Mouse (Mus musculus) limb, embryonic 11.5 days (tissue): ENCODE results near the gene Stx4a. TPM values are rescaled to one million over a fixed set of nuclear protein-coding genes. Genes with fewer than 3 reads are reported as not detected.
"Not testable (repeated sequence)": the region's sequence is repeated elsewhere in the genome, so short reads cannot be mapped to it uniquely, and the experiment has no call there.

Experiments used
- ATAC-seq: fragments of 200-750 bp; cut with Nextera tagmentation; 2 replicates; pipeline ENCODE4 v1.8.0; 2017; ENCODE audit warnings: low read depth; ENCODE audit not compliant: insufficient number of reproducible peaks, low FRiP score, low TSS enrichment
- DNase-seq: peaks from one replicate; pipeline ENCODE4 v3.0.0-alpha.2; 2015; ENCODE audit warnings: low spot score
- H3K27ac ChIP-seq: fragments of 300-500 bp; sonication (generic); replicated peaks from 2 replicates; pipeline ENCODE4 v1.5.1; 2014; ENCODE audit warnings: low read depth, mild to moderate bottlenecking, low read length
- H3K27me3 ChIP-seq: fragments of 300-500 bp; sonication (generic); 2 replicates; pipeline ENCODE4 v1.6.1; 2014; ENCODE audit warnings: mild to moderate bottlenecking, low read length, mixed read lengths; ENCODE audit not compliant: control insufficient read depth, insufficient read depth
- H3K36me3 ChIP-seq: fragments of 300-500 bp; sonication (generic); 2 replicates; pipeline ENCODE4 v1.6.1; 2014; ENCODE audit warnings: mild to moderate bottlenecking, low read length, moderate library complexity, mixed read lengths; ENCODE audit not compliant: control insufficient read depth, insufficient read depth
- H3K4me1 ChIP-seq: fragments of 300-500 bp; sonication (generic); 2 replicates; pipeline ENCODE4 v1.6.1; 2014; ENCODE audit warnings: low read length, mixed read lengths; ENCODE audit not compliant: control insufficient read depth, insufficient read depth
- H3K4me2 ChIP-seq: fragments of 300-500 bp; sonication (generic); 2 replicates; pipeline ENCODE4 v1.6.1; 2014; ENCODE audit warnings: low read depth, mild to moderate bottlenecking, moderate library complexity; ENCODE audit not compliant: severe bottlenecking
- H3K4me3 ChIP-seq: fragments of 300-500 bp; sonication (generic); 2 replicates; pipeline ENCODE4 v1.5.1; 2014; ENCODE audit warnings: low read depth, low read length
- H3K9ac ChIP-seq: fragments of 300-500 bp; sonication (generic); 2 replicates; pipeline ENCODE4 v1.6.1; 2014; ENCODE audit warnings: mild to moderate bottlenecking, low read length
- H3K9me3 ChIP-seq: fragments of 300-500 bp; sonication (generic); 2 replicates; pipeline ENCODE4 v1.6.1; 2016; ENCODE audit warnings: low read length; ENCODE audit not compliant: control insufficient read depth
- WGBS: fragments of 180-500 bp; shearing (Covaris S2); extraction: QIAGEN DNeasy Blood & Tissue Kit; methylation state at CpG from one replicate; pipeline ENCODE4 v1.1.7; 2014; 5-methylcytosine and 5-hydroxymethylcytosine counted together
- polyA plus RNA-seq: library from polyadenylated mRNA; unstranded; fragments of >200 nt; fragmentation: Nextera tagmentation; extraction: Ambion mirVana; gene quantifications from 2 replicates; pipeline ENCODE4 v1.2.1, GENCODE M21; 2014

The Stx4a gene
- polyA plus RNA-seq, 1 experiment from 2014 or later: 17.3 TPM

GRCm38 (mm10) chr7:127817053-127817452 is 7.0 kb upstream of the Stx4a start:
- Histone ChIP-seq H3K36me3 (no peaks in the 10 kb centered on the region), H3K4me2 (no peak overlapping the region), H3K9me3 (no peaks in the 10 kb centered on the region), H3K4me3 (no peak overlapping the region), H3K4me1 (no peaks in the 10 kb centered on the region), H3K9ac (no peak overlapping the region), H3K27ac (no peak overlapping the region), H3K27me3 (no peaks in the 10 kb centered on the region)
- no peak for ATAC-seq
- WGBS: 82% methylated on average over 7 of the region's 7 CpGs
- DNase-seq: no peak

- DNase-seq (no peak), ATAC-seq (no peak)
- no peak overlapping the region for H3K27ac ChIP-seq
- no peaks in the 10 kb centered on the region for H3K36me3 ChIP-seq
- no peak overlapping the region for H3K4me3 ChIP-seq
- H3K27me3 ChIP-seq: no peaks in the 10 kb centered on the region
- H3K9me3 ChIP-seq: no peaks in the 10 kb centered on the region
- H3K4me2 ChIP-seq: no peak overlapping the region
- WGBS: 89% methylated on average over 5 of the region's 5 CpGs
- no peak overlapping the region for H3K9ac ChIP-seq
- H3K4me1 ChIP-seq: peaks cover 4% of the 10 kb centered on the region
These were observed 6.3 kb upstream of the Stx4a start for GRCm38 (mm10) chr7:127817776-127818175.

DNA sequence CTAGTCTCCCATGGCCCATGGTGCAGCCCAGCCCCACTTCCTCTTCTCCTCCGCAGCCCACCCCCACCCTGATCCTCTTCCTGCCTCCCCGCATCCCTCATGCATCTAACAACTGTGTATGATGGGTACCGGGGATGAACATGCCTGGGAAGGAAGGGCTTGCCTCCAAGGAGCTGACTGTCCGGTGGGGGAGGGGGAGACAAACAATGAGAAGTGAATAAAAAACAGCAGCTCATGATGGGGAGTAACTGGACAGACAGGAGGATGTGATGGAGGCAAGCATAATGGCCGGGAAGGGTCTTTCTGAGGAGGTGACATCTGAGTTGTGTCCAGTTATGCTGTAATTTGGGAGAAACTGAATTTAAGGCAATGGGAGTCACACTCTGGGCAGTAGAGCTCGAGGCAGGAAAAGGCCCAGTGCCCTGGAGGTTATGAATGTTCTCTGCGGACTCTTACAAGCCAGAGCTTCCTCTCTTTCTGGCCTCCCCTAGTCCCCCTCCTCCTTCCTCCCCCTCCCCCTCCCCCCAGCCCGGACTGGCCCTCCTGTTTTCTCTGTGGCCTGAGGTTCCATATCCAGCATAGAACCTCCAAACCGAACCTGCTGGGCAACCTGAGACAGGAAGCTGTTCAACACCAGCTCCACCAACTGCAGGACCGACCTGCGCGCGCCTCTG is 3.1 kb upstream of the Stx4a start:
- no peaks in the 10 kb centered on the region for H3K9me3 ChIP-seq
- 65% methylated on average over 13 of the region's 13 CpGs for WGBS
- H3K27me3 ChIP-seq: no peaks in the 10 kb centered on the region
- H3K27ac ChIP-seq: no peak overlapping the region
- no peak for DNase-seq
- peaks cover 18% of the 10 kb centered on the region for H3K4me1 ChIP-seq
- no peak overlapping the region for H3K4me2 ChIP-seq
- no peak overlapping the region for H3K9ac ChIP-seq
- no peak overlapping the region for H3K4me3 ChIP-seq
- no peak for ATAC-seq
- no peaks in the 10 kb centered on the region for H3K36me3 ChIP-seq

DNA sequence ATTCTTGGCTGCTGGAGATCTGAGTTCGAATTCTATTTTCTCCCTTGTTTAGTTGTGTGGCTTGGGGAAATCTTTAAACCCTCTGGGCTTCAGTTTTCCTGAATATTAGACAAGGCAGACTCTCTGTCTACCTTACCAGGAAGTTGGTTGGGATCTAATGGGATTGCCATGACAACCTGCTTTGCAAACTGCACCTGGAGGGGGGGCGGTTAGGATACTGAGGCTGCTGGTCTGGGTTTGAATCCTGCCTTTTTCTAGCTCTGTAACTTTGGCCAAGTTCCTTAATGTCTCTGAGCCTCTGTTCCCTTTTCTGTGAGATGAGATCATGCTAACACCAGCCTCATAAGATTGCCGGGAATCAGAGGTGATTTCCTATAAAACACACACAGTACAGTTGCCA is 1.6 kb upstream of the Stx4a start:
- 86% methylated on average over 3 of the region's 3 CpGs for WGBS
- ATAC-seq: no peak
- Histone ChIP-seq H3K36me3 (no peaks in the 10 kb centered on the region), H3K9me3 (no peaks in the 10 kb centered on the region), H3K27me3 (no peaks in the 10 kb centered on the region), H3K4me2 (no peak overlapping the region), H3K4me1 (peaks cover 18% of the 10 kb centered on the region), H3K9ac (no peak overlapping the region), H3K4me3 (no peak overlapping the region), H3K27ac (no peak overlapping the region)
- DNase-seq: no peak

- DNase-seq: no peak
These were observed 590 bp upstream of the Stx4a start for GRCm38 (mm10) chr7:127823236-127824171.

GRCm38 (mm10) chr7:127835550-127835949 is 11.5 kb downstream of the Stx4a start:
- H3K4me3 ChIP-seq: no peak overlapping the region
- 82% methylated on average over 2 of the region's 2 CpGs for WGBS
- no peak overlapping the region for H3K4me2 ChIP-seq
- H3K4me1 ChIP-seq: no peaks in the 10 kb centered on the region
- DNase-seq (no peak), ATAC-seq (no peak)
- no peaks in the 10 kb centered on the region for H3K9me3 ChIP-seq
- no peak overlapping the region for H3K9ac ChIP-seq
- no peak overlapping the region for H3K27ac ChIP-seq
- no peaks in the 10 kb centered on the region for H3K36me3 ChIP-seq
- no peaks in the 10 kb centered on the region for H3K27me3 ChIP-seq

More at GRCm38 (mm10) chr7:127823236-127824171, 590 bp upstream of the Stx4a start:
- H3K9ac ChIP-seq: peak overlapping the region; percentile 61
- H3K27me3 ChIP-seq: no peaks in the 10 kb centered on the region
- H3K36me3 ChIP-seq: no peaks in the 10 kb centered on the region
- H3K4me1 ChIP-seq: peaks cover 18% of the 10 kb centered on the region
- H3K27ac ChIP-seq: no peak overlapping the region
- peak overlapping the region; percentile 57 for H3K4me3 ChIP-seq
- WGBS: 70% methylated on average over 11 of the region's 11 CpGs
- H3K9me3 ChIP-seq: no peaks in the 10 kb centered on the region
- peak; percentile 15; the same call in 1 of the 2 replicates for ATAC-seq
- H3K4me2 ChIP-seq: peak overlapping the region; percentile 66

- DNase-seq (no peak), ATAC-seq (no peak)
- no peaks in the 10 kb centered on the region for H3K9me3 ChIP-seq
- no peak overlapping the region for H3K9ac ChIP-seq
- peaks cover 4% of the 10 kb centered on the region; the same call in 1 of the 2 replicates for H3K4me1 ChIP-seq
- no peaks in the 10 kb centered on the region for H3K27me3 ChIP-seq
- H3K36me3 ChIP-seq: no peaks in the 10 kb centered on the region
- no peak overlapping the region for H3K27ac ChIP-seq
- H3K4me2 ChIP-seq: no peak overlapping the region
- 92% methylated on average over 5 of the region's 5 CpGs for WGBS
- no peak overlapping the region for H3K4me3 ChIP-seq
These were observed 13.4 kb downstream of the Stx4a start for GRCm38 (mm10) chr7:127837473-127837872.

DNA sequence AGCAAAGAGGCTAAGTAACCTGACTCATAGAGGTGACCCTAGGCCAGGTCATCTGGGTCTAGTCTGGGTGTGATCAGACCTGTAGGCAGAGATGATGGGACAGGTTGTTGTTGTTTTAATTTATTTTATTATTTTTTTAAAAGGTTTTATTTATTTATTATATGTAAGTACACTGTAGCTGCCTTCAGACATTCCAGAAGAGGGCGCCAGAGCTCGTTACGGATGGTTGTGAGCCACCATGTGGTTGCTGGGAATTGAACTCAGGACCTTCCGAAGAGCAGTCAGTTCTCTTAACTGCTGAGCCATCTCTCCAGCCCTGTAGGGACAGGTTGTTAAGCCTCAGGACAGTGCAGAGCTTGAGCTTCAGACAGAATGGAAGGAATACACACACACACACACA is 13.8 kb downstream of the Stx4a start:
- H3K27ac ChIP-seq, H3K27me3 ChIP-seq, H3K4me2 ChIP-seq, H3K36me3 ChIP-seq, ATAC-seq, DNase-seq, H3K9me3 ChIP-seq, H3K4me1 ChIP-seq, H3K9ac ChIP-seq, H3K4me3 ChIP-seq: not testable (repeated sequence)
- 79% methylated on average over 4 of the region's 4 CpGs for WGBS
